Mouse (Mus musculus) MEL (cell line): ENCODE measurements around the gene Strbp. TPM values are rescaled to one million over a fixed set of nuclear protein-coding genes. Genes with fewer than 3 reads are reported as not detected.

Experiments used
- DNase-seq: peaks from one replicate; pipeline ENCODE4 v3.0.0; 2011; ENCODE audit warnings: low read depth, low spot score
- H3K27ac ChIP-seq: 2 replicates; pipeline ENCODE4 v1.5.1; 2012; ENCODE audit warnings: low read depth, mild to moderate bottlenecking, control low read depth, low read length, moderate library complexity; ENCODE audit not compliant: control insufficient read depth
- H3K27me3 ChIP-seq, 2 experiments: fragments of 150-350 bp in 1 of 2; sonication (generic) in 1 of 2; 2 replicates each; pipeline ENCODE4 v1.6.1; 2012; ENCODE audit warnings: low read length in 2 of 2, mild to moderate bottlenecking in 2 of 2, improper control_type of control experiment in 1 of 2, moderate library complexity in 1 of 2; ENCODE audit not compliant: insufficient read depth in 2 of 2, control insufficient read depth in 1 of 2
- H3K36me3 ChIP-seq, 2 experiments: 2 replicates each; pipeline ENCODE4 v1.6.1; 2012 to 2014; ENCODE audit warnings: low read length in 2 of 2, improper control_type of control experiment in 1 of 2, inconsistent platforms in 1 of 2, mild to moderate bottlenecking in 1 of 2; ENCODE audit not compliant: insufficient read depth in 2 of 2, control insufficient read depth in 1 of 2
- H3K4me1 ChIP-seq, 2 experiments: fragments of 150-350 bp in 1 of 2; sonication (generic) in 1 of 2; 2 replicates each; pipeline ENCODE4 v1.6.1; 2012; ENCODE audit warnings: low read length in 2 of 2, improper control_type of control experiment in 1 of 2, mild to moderate bottlenecking in 1 of 2; ENCODE audit not compliant: insufficient read depth in 2 of 2, control insufficient read depth in 1 of 2
- H3K4me3 ChIP-seq, 2 experiments: fragments of 150-350 bp in 1 of 2; sonication (generic) in 1 of 2; 2 replicates each; pipeline ENCODE4 v1.5.1; 2012; ENCODE audit warnings: low read depth in 2 of 2, low read length in 2 of 2, mild to moderate bottlenecking in 2 of 2, moderate library complexity in 2 of 2, control low read depth in 1 of 2, improper control_type of control experiment in 1 of 2; ENCODE audit not compliant: control insufficient read depth in 1 of 2, insufficient read depth in 1 of 2
- H3K79me2 ChIP-seq: 2 replicates; pipeline ENCODE4 v1.6.1; 2012; ENCODE audit warnings: mild to moderate bottlenecking, low read length, moderate library complexity; ENCODE audit not compliant: control insufficient read depth, poor library complexity, insufficient read depth
- H3K9ac ChIP-seq: 2 replicates; pipeline ENCODE4 v1.6.1; 2012; ENCODE audit warnings: low read depth, mild to moderate bottlenecking, control low read depth, low read length, moderate library complexity; ENCODE audit not compliant: control insufficient read depth, poor library complexity, severe bottlenecking
- H3K9me3 ChIP-seq: fragments of 150-350 bp; sonication (generic); replicated peaks from 2 replicates; pipeline ENCODE4 v1.6.1; 2012; ENCODE audit warnings: mild to moderate bottlenecking, low read length, improper control_type of control experiment, moderate library complexity; ENCODE audit not compliant: insufficient read depth
- EP300 ChIP-seq, 2 experiments: IDR thresholded peaks; 2 replicates each; pipeline ENCODE4 v1.6.1; 2011; ENCODE audit warnings: improper control_type of control experiment in 2 of 2, low read length in 2 of 2, low read depth in 1 of 2, mild to moderate bottlenecking in 1 of 2
- GABPA ChIP-seq: IDR thresholded peaks from 2 replicates; pipeline ENCODE4 v1.6.1; 2012; ENCODE audit warnings: low read depth, mild to moderate bottlenecking, inconsistent platforms, low read length, improper control_type of control experiment, moderate library complexity
- GATA1 ChIP-seq: IDR thresholded peaks from 2 replicates; pipeline ENCODE4 v1.6.1; 2011; ENCODE audit warnings: low read depth, low read length, improper control_type of control experiment
- HCFC1 ChIP-seq: IDR thresholded peaks from 2 replicates; pipeline ENCODE4 v1.6.1; 2012; ENCODE audit warnings: low read depth, mild to moderate bottlenecking, inconsistent platforms, low read length, improper control_type of control experiment, moderate library complexity
- KAT2A ChIP-seq: conservative IDR thresholded peaks from 2 replicates; pipeline ENCODE4 v1.6.1; 2012; ENCODE audit warnings: low read depth, low read length, improper control_type of control experiment, inconsistent platforms
- MAX ChIP-seq: IDR thresholded peaks from 2 replicates; pipeline ENCODE4 v1.6.1; 2011; ENCODE audit warnings: low read length, improper control_type of control experiment
- MYB ChIP-seq: IDR thresholded peaks from 2 replicates; pipeline ENCODE4 v1.6.1; 2011; ENCODE audit warnings: mild to moderate bottlenecking, low read depth, low read length, improper control_type of control experiment
- NRF1 ChIP-seq: IDR thresholded peaks from 2 replicates; pipeline ENCODE4 v1.6.1; 2014; ENCODE audit warnings: low read depth, mild to moderate bottlenecking, inconsistent platforms, low read length, improper control_type of control experiment, moderate library complexity; ENCODE audit not compliant: poor library complexity, insufficient read depth, severe bottlenecking
- POLR2AphosphoS2 ChIP-seq: IDR thresholded peaks from 2 replicates; pipeline ENCODE4 v1.6.1; 2011; ENCODE audit warnings: low read length, improper control_type of control experiment
- POLR2AphosphoS5 ChIP-seq: IDR thresholded peaks from 2 replicates; pipeline ENCODE4 v1.6.1; 2012; ENCODE audit warnings: low read depth, borderline replicate concordance, mild to moderate bottlenecking, inconsistent platforms, low read length, moderate library complexity, mixed read lengths
- RCOR1 ChIP-seq: IDR thresholded peaks from 2 replicates; pipeline ENCODE4 v1.6.1; 2012; ENCODE audit warnings: low read depth, mild to moderate bottlenecking, inconsistent platforms, low read length, improper control_type of control experiment
- SMC3 ChIP-seq: IDR thresholded peaks from 2 replicates; pipeline ENCODE4 v1.6.1; 2011; ENCODE audit warnings: low read depth, low read length, improper control_type of control experiment
- TAL1 ChIP-seq: IDR thresholded peaks from 2 replicates; pipeline ENCODE4 v1.6.1; 2012; ENCODE audit warnings: mild to moderate bottlenecking, inconsistent platforms, low read length, moderate library complexity, mixed read lengths
- USF2 ChIP-seq, 2 experiments: IDR thresholded peaks; 2 replicates each; pipeline ENCODE4 v1.6.1; 2011 to 2012; ENCODE audit warnings: improper control_type of control experiment in 2 of 2, low read length in 2 of 2, borderline replicate concordance in 1 of 2, inconsistent platforms in 1 of 2, low read depth in 1 of 2, mild to moderate bottlenecking in 1 of 2; ENCODE audit not compliant: insufficient read depth in 1 of 2
- ZNF384 ChIP-seq: IDR thresholded peaks from 2 replicates; pipeline ENCODE4 v1.6.1; 2012; ENCODE audit warnings: low read depth, mild to moderate bottlenecking, inconsistent platforms, low read length, improper control_type of control experiment
- polyA plus RNA-seq, 2 experiments: library from polyadenylated mRNA; stranded (reverse) in 1 of 2; unstranded in 1 of 2; fragments of >175 nt in 1 of 2; fragments of >200 nt in 1 of 2; gene quantifications; 2 replicates each; pipeline versions ENCODE4 v1.2.1 to v1.2.4; 2012; ENCODE audit warnings: low replicate concordance in 2 of 2, low read depth in 1 of 2; ENCODE audit not compliant: insufficient read length in 2 of 2, insufficient read depth in 1 of 2, missing spikeins in 1 of 2
- total RNA-seq: library from RNA; depleted of rRNA; stranded (reverse); fragments of 300-350 nt; gene quantifications from 2 replicates; pipeline ENCODE4 v1.2.3, GENCODE M21; 2012

Gene Strbp
- total and polyA plus RNA-seq, 3 experiments = 30.6 to 123 (median 59.8) TPM

DNA sequence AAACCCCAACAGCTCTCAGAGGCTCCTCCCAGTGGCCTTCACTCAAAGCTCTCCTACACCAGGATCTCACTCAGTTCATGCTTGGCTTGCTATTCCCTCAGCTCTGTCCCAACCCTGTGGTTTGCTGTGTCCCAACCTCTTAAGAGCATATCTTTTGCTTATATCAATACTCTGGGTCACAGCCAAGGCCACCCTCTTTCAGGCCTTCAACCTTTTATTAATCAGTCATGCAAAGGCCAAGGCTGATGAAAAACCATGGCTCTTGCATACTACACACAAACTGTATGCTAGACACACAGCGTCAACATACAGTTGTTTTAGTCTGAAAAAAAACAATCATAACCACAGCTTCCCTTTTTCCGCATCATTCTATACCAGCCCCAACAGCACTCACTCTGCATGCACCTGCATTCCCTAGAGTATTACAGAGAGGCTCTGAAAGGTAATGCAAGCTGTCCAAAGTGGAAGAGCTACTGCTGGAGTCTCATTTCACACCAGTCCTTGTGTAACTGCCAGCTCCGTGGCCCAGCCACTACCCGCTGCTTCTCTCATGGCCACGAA is 27.7 kb upstream of the Strbp start:
- H3K27me3 ChIP-seq = no peaks in the 10 kb centered on the region; a peak in 1 of 4 replicates
- H3K9me3 ChIP-seq = no peaks in the 10 kb centered on the region
- no peak overlapping the region for H3K4me3 ChIP-seq
- DNase-seq = peak; percentile 54
- H3K79me2 ChIP-seq = no peaks in the 10 kb centered on the region
- TF ChIP-seq ZNF384 (peak; percentile 45; the same call in 1 of the 2 replicates), MAX (no peak)
- H3K4me1 ChIP-seq = peaks cover 0 to 12% of the 10 kb centered on the region in 2 experiments; a peak in 2 of 4 replicates
- no peak overlapping the region for H3K27ac ChIP-seq
- no peak overlapping the region for H3K9ac ChIP-seq
- peaks cover 0 to 2% of the 10 kb centered on the region in 2 experiments; a peak in 1 of 4 replicates for H3K36me3 ChIP-seq

DNA sequence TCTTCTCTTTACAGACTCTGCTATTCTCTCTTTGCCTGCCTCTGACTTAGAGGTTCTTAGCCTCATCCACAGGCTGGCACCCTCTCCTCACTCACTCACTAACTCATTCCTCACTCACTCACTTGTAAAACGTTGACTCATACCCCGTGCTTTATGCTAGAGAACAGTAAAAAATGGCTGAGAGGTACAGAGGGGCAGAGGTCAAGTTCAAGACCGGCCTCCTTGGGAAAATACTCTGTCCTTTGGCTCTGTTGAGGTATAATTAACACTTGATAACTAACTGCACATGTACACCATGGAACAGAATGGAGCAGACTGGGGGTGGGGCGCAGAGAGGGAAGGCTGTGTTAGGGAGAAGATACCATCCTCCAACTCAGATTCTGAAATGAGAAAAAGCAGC is 20.6 kb upstream of the Strbp start:
- DNase-seq = no peak
- Histone ChIP-seq H3K36me3 (no peaks in the 10 kb centered on the region), H3K9ac (no peak overlapping the region), H3K4me3 (no peak overlapping the region), H3K4me1 (no peaks in the 10 kb centered on the region), H3K27ac (no peak overlapping the region), H3K9me3 (no peaks in the 10 kb centered on the region), H3K79me2 (no peaks in the 10 kb centered on the region), H3K27me3 (no peaks in the 10 kb centered on the region; a peak in 1 of 4 replicates)
- TF ChIP-seq GATA1 (no peak), POLR2AphosphoS5 (no peak), MYB (no peak), GABPA (no peak), POLR2AphosphoS2 (no peak), NRF1 (no peak), SMC3 (no peak), RCOR1 (no peak), USF2 (IDR thresholded peaks at IDR 0.05; ENCODE audit: borderline replicate concordance in 1 of 2, insufficient read depth in 1 of 2, low read depth in 1 of 2, low read length in 2 of 2) (no peak), EP300 (IDR thresholded peaks at IDR 0.05; ENCODE audit: low read depth in 1 of 2, low read length in 2 of 2) (no peak), HCFC1 (no peak), KAT2A (no peak), TAL1 (no peak)
